Mouse (Mus musculus) neural tube, embryonic 11.5 days (tissue): ENCODE data around the gene Mark3. TPM values are rescaled to one million over a fixed set of nuclear protein-coding genes. Genes with fewer than 3 reads are reported as not detected.
"Not testable (repeated sequence)": the region's sequence is repeated elsewhere in the genome, so short reads cannot be mapped to it uniquely, and the experiment has no call there.

Experiments used
- ATAC-seq: fragments of 200-750 bp; cut with Nextera tagmentation; 2 replicates; pipeline ENCODE4 v1.8.0; 2017; ENCODE audit warnings: moderate number of reproducible peaks, mild to moderate bottlenecking, moderate TSS enrichment, moderate library complexity; ENCODE audit not compliant: insufficient read depth, low FRiP score, low TSS enrichment
- DNase-seq: peaks from one replicate; pipeline ENCODE4 v3.0.0-alpha.2; 2015; ENCODE audit warnings: low spot score
- H3K27ac ChIP-seq: fragments of 300-500 bp; sonication (generic); 2 replicates; pipeline ENCODE4 v1.5.1; 2014; ENCODE audit warnings: low read depth, mild to moderate bottlenecking, low read length
- H3K27me3 ChIP-seq: fragments of 300-500 bp; sonication (generic); 2 replicates; pipeline ENCODE4 v1.6.1; 2014; ENCODE audit warnings: mild to moderate bottlenecking, low read length, mixed read lengths; ENCODE audit not compliant: control insufficient read depth, insufficient read depth
- H3K36me3 ChIP-seq: fragments of 300-500 bp; sonication (generic); 2 replicates; pipeline ENCODE4 v1.6.1; 2014; ENCODE audit warnings: mild to moderate bottlenecking, low read length, moderate library complexity, mixed read lengths; ENCODE audit not compliant: control insufficient read depth, insufficient read depth
- H3K4me1 ChIP-seq: fragments of 300-500 bp; sonication (generic); 2 replicates; pipeline ENCODE4 v1.6.1; 2014; ENCODE audit warnings: low read length, mixed read lengths; ENCODE audit not compliant: control insufficient read depth, insufficient read depth
- H3K4me2 ChIP-seq: fragments of 300-500 bp; sonication (generic); 2 replicates; pipeline ENCODE4 v1.6.1; 2014; ENCODE audit warnings: low read depth, mild to moderate bottlenecking, moderate library complexity
- H3K4me3 ChIP-seq: fragments of 300-500 bp; sonication (generic); 2 replicates; pipeline ENCODE4 v1.5.1; 2014; ENCODE audit warnings: low read depth, low read length
- H3K9ac ChIP-seq: fragments of 300-500 bp; sonication (generic); 2 replicates; pipeline ENCODE4 v1.6.1; 2014; ENCODE audit warnings: mild to moderate bottlenecking, low read length
- H3K9me3 ChIP-seq: fragments of 300-500 bp; sonication (generic); 2 replicates; pipeline ENCODE4 v1.6.1; 2016; ENCODE audit warnings: low read length; ENCODE audit not compliant: control insufficient read depth
- WGBS: fragments of 180-500 bp; shearing (Covaris S2); extraction: QIAGEN DNeasy Blood & Tissue Kit; methylation state at CpG from one replicate; pipeline ENCODE4 v1.1.7; 2014; 5-methylcytosine and 5-hydroxymethylcytosine counted together
- polyA plus RNA-seq: library from polyadenylated mRNA; unstranded; fragments of >200 nt; fragmentation: Nextera tagmentation; extraction: Ambion mirVana; gene quantifications from 2 replicates; pipeline ENCODE4 v1.2.1, GENCODE M21; 2014

Mark3 gene
- polyA plus RNA-seq, 1 experiment from 2014 or later: 73.1 TPM

DNA sequence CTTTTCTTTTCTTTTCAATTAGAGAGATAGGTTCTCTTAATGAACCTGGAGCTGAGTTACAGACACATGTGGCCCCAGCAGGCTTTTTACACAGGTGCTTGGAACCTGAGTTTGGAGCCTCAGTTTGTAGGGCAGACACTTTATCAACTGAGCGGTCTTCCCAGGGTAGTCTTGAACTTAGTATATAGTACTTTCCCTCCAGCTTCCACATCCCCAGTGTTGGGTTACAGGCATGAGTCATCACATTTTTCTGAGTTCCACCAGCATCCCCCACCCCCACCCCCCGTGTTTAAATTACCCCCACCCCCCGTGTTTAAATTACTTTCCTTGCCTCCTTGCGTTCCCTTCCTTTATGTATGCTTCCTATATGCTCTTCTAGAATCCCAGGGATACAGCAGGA is 19.0 kb upstream of the Mark3 start:
- Histone ChIP-seq H3K4me3 (no peak overlapping the region), H3K36me3 (no peaks in the 10 kb centered on the region), H3K9ac (no peak overlapping the region), H3K4me2 (no peak overlapping the region), H3K27me3 (no peaks in the 10 kb centered on the region), H3K4me1 (no peaks in the 10 kb centered on the region), H3K9me3 (no peaks in the 10 kb centered on the region), H3K27ac (no peak overlapping the region)
- 62% methylated on average over 4 of the region's 4 CpGs for WGBS
- DNase-seq: no peak
- ATAC-seq: no peak

DNA sequence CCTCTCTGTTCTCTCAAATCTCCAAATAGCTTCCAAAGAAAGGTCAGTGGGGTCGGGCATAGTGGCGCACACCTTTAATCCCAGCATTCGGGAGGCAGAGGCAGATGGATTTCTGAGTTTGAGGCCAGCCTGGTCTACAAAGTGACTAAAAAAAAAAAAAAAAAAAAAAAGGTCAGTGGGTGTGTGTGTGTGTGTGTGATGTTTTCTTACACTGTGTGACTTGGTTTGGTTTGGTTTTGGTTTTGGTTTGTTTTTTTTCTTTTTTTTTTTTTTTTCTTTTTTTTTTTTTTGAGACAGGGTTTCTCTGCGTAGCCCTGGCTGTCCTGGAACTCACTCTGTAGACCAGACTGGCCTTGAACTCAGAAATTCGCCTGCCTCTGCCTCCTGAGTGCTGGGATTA is 18.4 kb upstream of the Mark3 start:
- not testable (repeated sequence) for H3K4me2 ChIP-seq, H3K4me1 ChIP-seq, H3K4me3 ChIP-seq, ATAC-seq, DNase-seq, H3K27me3 ChIP-seq, H3K9ac ChIP-seq, H3K36me3 ChIP-seq, H3K27ac ChIP-seq, H3K9me3 ChIP-seq
- 83% methylated on average over 4 of the region's 5 CpGs for WGBS

DNA sequence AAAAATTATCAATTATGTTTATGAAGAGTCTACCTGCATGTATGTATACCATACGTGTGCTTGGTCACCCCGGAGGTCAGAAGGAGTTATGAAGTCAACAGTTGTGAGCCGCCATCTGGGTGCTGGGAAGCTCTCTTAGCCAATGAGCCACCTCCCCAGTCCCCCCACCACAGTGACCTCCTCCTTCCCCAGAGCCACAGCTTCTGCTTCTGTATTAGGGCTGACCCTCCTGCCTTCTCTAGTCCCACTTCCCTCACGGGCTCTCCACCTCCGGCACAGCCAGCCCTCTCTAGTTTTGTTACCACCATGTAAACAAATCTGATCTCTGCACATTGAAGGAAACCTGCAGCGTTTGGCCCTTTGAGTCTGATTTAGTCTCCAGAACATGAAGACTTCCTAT is 16.8 kb upstream of the Mark3 start:
- ATAC-seq (no peak), DNase-seq (no peak)
- H3K9ac ChIP-seq: no peak overlapping the region
- H3K4me2 ChIP-seq: no peak overlapping the region
- H3K9me3 ChIP-seq: no peaks in the 10 kb centered on the region
- no peak overlapping the region for H3K4me3 ChIP-seq
- no peak overlapping the region for H3K27ac ChIP-seq
- H3K4me1 ChIP-seq: no peaks in the 10 kb centered on the region
- H3K36me3 ChIP-seq: no peaks in the 10 kb centered on the region
- 73% methylated on average over 6 of the region's 6 CpGs for WGBS
- H3K27me3 ChIP-seq: no peaks in the 10 kb centered on the region

DNA sequence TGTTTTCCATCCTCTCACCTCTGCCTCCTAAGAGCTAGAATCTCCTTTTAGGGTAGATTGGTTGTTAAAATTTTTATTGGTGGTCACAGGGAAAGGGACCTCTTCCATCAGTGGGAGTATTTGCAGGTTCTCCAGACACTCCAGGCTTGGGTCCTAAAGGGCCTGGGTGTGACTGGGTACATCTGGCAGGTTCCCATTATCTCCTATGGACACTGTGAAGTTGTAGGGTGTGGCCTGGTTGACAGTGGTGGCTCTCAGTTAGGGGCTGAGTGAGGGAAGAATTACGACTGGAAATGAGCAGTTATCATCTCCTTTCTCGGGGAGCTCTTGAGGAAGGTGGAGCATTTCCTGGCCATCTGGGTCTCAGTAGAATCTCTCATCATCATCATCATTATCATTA is 15.7 kb upstream of the Mark3 start:
- Histone ChIP-seq H3K27me3 (no peaks in the 10 kb centered on the region), H3K9me3 (no peaks in the 10 kb centered on the region), H3K9ac (no peak overlapping the region), H3K36me3 (no peaks in the 10 kb centered on the region), H3K4me3 (no peak overlapping the region), H3K4me2 (no peak overlapping the region), H3K4me1 (no peaks in the 10 kb centered on the region), H3K27ac (no peak overlapping the region)
- ATAC-seq (no peak), DNase-seq (no peak)
- 53% methylated on average over 2 of the region's 2 CpGs for WGBS

DNA sequence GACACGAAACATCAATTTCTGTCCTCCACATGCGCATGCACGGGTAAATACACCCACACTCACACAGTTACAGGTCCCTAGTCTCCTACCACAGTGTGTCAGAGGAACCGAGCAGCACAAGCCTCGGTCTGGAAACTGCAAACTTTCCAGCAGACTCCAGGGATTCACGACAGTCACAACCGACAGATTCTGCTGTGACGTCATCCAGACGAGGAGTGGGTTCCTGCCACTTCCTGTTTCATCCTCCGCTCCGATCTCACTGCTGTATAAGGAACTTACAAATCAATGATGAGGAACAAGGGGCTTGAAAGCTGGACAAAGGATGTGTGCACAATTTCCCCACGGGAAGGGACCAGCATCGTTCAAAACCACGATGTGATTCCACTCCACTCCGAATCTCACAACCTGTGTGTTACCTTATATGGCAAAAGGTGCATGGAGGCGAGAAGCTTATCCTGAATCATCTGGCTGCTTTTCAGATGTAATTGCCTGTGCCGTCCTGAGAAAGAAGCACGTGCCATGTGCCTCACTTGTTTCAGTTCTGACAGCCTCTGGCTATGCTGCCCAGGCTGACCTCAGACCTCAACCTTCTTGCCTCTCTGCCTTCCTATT is 14.6 kb upstream of the Mark3 start:
- Histone ChIP-seq H3K4me1 (no peaks in the 10 kb centered on the region), H3K27ac (no peak overlapping the region), H3K9ac (peak overlapping the region; percentile 15; the same call in 1 of the 2 replicates), H3K4me2 (no peak overlapping the region), H3K9me3 (no peaks in the 10 kb centered on the region), H3K4me3 (no peak overlapping the region), H3K27me3 (no peaks in the 10 kb centered on the region), H3K36me3 (no peaks in the 10 kb centered on the region)
- DNase-seq (no peak), ATAC-seq (no peak)
- WGBS: 65% methylated on average over 18 of the region's 18 CpGs

DNA sequence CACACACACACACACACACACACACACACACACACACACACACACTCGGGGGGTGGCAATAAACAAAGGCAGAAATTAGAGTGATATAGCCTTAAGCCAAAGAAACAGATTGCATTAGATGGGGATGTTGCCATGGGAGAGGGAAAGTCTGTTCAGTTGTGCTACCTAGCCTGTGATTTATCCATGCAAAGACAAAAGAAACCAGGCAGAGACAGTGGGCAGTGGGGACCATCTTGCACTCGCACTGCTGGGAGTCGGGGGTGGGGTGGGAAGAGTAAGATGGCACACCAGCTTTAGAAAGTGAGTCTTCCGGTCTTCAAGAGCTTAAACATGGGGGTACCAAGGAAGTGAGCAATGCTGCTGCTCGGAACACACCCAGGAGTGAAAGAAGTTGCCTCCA is 14.0 kb upstream of the Mark3 start:
- H3K9ac ChIP-seq: no peak overlapping the region
- H3K36me3 ChIP-seq: no peaks in the 10 kb centered on the region
- no peak overlapping the region for H3K4me2 ChIP-seq
- H3K27me3 ChIP-seq: no peaks in the 10 kb centered on the region
- H3K27ac ChIP-seq: no peak overlapping the region
- DNase-seq: no peak
- 61% methylated on average over 5 of the region's 5 CpGs for WGBS
- no peaks in the 10 kb centered on the region for H3K4me1 ChIP-seq
- H3K4me3 ChIP-seq: no peak overlapping the region
- no peaks in the 10 kb centered on the region for H3K9me3 ChIP-seq
- no peak for ATAC-seq

DNA sequence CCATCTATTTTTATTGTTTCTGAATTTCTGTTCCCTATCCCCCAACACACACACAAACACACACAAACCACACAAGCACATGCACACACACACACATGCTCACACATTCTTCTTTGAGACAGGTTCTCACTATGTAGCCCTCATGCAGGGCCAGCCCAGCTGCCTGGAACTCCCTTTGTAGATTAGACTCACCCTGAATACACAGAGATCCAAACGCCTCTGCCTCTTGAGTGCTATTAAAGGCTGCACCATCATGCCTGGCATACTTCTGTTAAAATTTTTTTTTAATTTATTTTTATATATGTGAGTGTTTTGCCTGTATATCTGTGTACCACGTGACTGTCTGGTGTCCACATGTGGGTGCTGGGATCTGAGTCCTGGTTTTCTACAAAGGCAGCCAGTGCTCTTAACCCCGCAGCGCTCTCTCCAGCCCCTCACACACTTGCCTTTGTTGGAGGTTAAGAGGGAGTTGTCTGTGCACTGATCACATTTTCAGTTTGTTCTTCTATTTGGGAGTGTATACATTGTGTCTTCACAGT is 12.0 kb upstream of the Mark3 start:
- no peaks in the 10 kb centered on the region for H3K4me1 ChIP-seq
- no peak overlapping the region for H3K27ac ChIP-seq
- no peak overlapping the region for H3K9ac ChIP-seq
- DNase-seq: no peak
- 63% methylated on average over 4 of the region's 4 CpGs for WGBS
- H3K4me2 ChIP-seq: no peak overlapping the region
- ATAC-seq: no peak
- H3K9me3 ChIP-seq: no peaks in the 10 kb centered on the region
- no peaks in the 10 kb centered on the region for H3K27me3 ChIP-seq
- H3K4me3 ChIP-seq: no peak overlapping the region
- H3K36me3 ChIP-seq: no peaks in the 10 kb centered on the region

DNA sequence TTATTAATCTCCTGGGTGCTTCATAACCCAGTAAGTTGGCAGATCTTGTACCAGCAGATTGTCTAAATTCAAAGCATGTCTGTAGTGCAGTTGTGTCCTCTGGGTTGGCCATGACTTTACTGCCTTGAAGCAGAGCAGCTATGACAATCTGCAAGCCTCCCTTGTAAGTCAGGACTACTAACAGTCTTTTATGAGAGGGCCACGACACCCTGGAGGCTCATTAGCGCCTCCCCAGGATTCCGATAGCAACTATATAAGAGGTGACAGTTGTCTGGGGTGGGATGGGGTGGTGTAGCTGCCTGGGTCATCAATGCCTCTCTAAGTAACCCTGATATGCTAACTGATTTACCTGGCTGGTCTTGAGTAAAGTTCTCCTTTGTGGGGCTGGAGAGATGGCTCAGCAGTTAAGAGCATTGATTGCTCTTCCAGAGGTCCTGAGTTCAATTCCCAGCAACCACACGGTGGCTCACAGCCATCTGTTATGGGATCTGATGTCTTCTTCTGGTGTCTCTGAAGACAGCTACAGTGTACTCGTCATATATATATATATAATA is 11.2 kb upstream of the Mark3 start:
- DNase-seq: no peak
- no peaks in the 10 kb centered on the region for H3K9me3 ChIP-seq
- WGBS: 35% methylated on average over 5 of the region's 5 CpGs
- H3K27me3 ChIP-seq: no peaks in the 10 kb centered on the region
- H3K36me3 ChIP-seq: no peaks in the 10 kb centered on the region
- no peak overlapping the region for H3K4me2 ChIP-seq
- no peak overlapping the region for H3K9ac ChIP-seq
- H3K27ac ChIP-seq: no peak overlapping the region
- ATAC-seq: no peak
- H3K4me3 ChIP-seq: no peak overlapping the region
- H3K4me1 ChIP-seq: no peaks in the 10 kb centered on the region

DNA sequence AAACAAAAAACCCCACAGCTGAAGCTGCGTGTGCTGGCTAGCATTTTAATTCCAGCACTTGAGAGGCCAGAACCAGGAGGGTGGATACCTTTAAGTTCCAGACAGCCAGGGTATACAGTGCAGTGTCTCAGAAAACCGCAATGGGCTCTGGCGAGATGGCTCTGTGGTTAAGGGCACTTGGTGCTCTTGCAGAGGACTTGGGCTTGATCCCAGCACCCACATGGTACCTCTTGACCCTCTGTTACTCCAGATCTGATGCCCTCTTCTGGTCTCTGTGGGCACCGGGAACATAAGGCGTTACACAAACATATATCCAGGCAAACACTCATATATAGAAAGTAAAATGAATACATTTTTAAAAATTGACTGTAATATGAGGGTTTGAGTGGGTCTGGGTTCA is 9.0 kb upstream of the Mark3 start:
- no peak overlapping the region for H3K27ac ChIP-seq
- 78% methylated on average over 5 of the region's 5 CpGs for WGBS
- no peaks in the 10 kb centered on the region for H3K9me3 ChIP-seq
- no peaks in the 10 kb centered on the region for H3K4me1 ChIP-seq
- no peak overlapping the region for H3K4me2 ChIP-seq
- H3K36me3 ChIP-seq: no peaks in the 10 kb centered on the region
- H3K4me3 ChIP-seq: no peak overlapping the region
- DNase-seq (no peak), ATAC-seq (no peak)
- H3K9ac ChIP-seq: no peak overlapping the region
- H3K27me3 ChIP-seq: no peaks in the 10 kb centered on the region
